Mouse (Mus musculus) testis, postnatal 14 days (tissue): ENCODE results near the gene Olfr154.
"Not testable (repeated sequence)": the region's sequence is repeated elsewhere in the genome, so short reads cannot be mapped to it uniquely, and the experiment has no call there.

ENCODE experiments used
- DNase-seq: peaks from one replicate; pipeline ENCODE4 v3.0.0; 2021; ENCODE audit warnings: low spot score

The Olfr154 gene

DNA sequence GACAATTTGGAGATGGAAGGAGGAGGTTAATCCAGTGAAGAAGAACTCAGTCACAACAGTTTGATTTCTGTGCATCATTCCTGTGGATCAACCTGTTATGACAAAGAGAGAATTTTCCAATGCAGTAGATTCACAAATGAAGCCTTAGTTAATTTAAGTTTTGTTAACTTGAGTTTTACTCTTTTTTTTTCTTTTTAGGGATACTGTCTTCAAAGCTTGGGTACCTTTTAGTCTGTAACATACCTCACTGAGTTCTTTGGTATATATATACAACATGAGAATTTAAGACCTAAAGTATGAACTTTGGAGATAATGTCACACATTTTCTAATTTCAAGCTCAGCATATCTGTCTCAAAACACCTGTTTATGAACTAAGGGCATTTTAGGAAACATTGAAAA lies at the start of gene Olfr154:
Gene Olfr154, minus strand, starts transcription at position 101 of the 400 bp plus-strand sequence.
- not testable (repeated sequence) for DNase-seq

DNA sequence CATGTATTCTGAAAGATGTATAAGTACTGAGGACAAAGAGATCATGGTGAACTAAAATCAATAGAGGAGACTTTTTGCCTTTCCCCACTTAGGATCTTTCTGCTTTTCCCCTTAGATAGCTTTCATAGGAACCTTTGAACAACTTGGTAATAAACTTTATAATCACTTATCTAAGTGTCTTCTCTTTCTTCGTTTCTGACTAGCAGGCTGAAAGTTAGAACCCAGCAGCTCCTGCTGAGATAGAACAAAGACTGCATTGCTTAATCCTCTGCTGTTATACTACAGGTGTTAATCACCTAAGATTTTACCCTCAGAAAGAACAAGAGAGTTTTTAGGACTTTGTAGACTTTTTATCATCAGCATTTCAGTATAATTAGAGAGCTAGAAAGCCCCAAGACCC lies 46.9 kb upstream of the Olfr154 start:
- DNase-seq = no peak

DNA sequence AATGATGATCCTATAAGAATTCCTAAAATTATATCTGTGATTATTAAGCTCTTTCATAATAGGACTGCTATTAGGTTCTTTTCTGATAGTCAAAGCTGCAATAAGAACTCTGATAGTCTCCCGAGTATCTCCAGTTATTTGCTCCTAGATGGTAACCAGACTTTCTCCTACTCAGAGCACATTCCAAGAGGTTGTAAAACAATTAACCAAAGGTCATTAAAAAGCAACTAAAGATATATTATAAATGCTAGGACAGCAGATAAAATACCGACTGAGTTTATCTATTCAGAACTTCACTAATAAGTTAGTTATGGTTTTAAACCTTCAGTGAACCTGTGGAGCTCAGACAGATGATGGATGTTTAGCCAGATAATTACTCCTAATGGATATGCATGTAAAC lies 46.4 kb upstream of the Olfr154 start:
- DNase-seq = not testable (repeated sequence)

DNA sequence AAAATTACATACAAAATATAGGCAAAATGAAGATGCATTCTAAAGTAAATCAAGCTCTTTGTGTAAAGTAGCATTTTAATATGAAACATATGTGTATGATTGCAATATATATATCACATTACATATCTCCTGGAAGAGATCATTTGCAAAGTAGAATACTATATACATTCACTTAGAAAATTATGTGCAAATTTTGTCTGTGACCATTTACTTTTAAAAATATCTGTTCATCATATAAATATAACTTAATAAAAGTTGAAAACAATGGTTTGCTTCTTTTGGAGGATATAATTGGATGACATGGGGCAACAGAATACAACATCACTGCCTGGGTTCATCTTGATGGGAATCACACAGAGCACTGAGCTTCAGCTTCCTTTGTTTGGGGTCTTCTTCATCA lies 24.9 kb upstream of the Olfr154 start, which contains the start of gene Olfr1008:
Gene Olfr1008, plus strand, starts transcription at position 301 of the 400 bp plus-strand sequence.
- no peak for DNase-seq

DNA sequence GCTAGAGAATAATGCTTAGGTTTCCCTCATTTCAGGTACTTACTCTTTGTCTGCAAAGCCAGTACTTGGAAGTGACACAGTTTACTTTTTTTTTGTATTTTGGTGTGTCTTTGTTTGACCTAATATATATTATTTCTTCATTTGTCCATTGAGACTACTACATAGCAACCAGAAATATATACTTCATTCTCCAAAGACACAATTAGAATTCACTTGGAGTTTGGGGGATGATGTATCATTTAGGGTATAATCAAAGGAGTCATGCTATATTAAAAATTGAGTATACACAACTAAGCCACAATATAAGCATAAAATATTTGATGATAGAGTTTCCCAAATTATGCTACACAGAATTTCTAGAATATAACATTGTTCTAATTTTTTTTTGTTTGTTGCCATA lies 14.4 kb upstream of the Olfr154 start, which contains the start of gene Olfr1006:
Gene Olfr1006, minus strand, starts transcription at position 101 of the 400 bp plus-strand sequence.
- no peak for DNase-seq

DNA sequence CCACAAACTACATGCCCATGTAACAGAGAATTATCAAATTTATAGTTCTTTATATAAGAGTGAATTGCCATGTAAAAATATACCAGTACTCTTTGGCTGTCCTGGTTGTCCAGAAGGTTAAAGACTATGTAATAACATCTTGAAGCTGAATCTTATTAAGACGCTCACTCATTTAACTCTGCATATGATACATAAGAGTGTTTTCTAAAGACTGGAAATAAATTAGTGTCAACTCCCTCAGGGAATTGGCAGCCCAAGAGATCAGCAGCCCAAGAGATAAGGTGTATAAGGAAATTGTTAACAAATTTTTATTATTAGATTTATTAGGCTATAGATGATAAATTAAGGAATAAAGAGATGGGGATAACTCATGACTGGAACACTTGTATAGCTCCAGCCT lies 13.7 kb downstream of the Olfr154 start, which contains the start of gene Olfr1002:
Gene Olfr1002, minus strand, starts transcription at position 101 of the 400 bp plus-strand sequence.
- no peak for DNase-seq
